Mouse (Mus musculus) CD8-positive naive resting alpha-beta T cell, adult 2 months (primary cell): ENCODE data around the gene Hist1h2bf.
"Not testable (repeated sequence)": the region's sequence is repeated elsewhere in the genome, so short reads cannot be mapped to it uniquely, and the experiment has no call there.

Experiments used
- DNase-seq, 2 experiments: peaks; one replicate each; pipeline ENCODE4 v3.0.0; 2022; ENCODE audit warnings: low read depth in 2 of 2, low spot score in 2 of 2

The Hist1h2bf gene

GRCm38 (mm10) chr13:23571504-23572217 is 2.3 kb downstream of the Hist1h2bf start:
- not testable (repeated sequence) for DNase-seq

GRCm38 (mm10) chr13:23571022-23571503 is 2.9 kb downstream of the Hist1h2bf start, which contains the start of the genes Hist1h2ae and Hist1h2bg:
Gene Hist1h2ae, minus strand, starts transcription at chr13:23571220.
Gene Hist1h2bg, plus strand, starts transcription at chr13:23571396.
- peak; percentile 48 to 67 for DNase-seq

DNA sequence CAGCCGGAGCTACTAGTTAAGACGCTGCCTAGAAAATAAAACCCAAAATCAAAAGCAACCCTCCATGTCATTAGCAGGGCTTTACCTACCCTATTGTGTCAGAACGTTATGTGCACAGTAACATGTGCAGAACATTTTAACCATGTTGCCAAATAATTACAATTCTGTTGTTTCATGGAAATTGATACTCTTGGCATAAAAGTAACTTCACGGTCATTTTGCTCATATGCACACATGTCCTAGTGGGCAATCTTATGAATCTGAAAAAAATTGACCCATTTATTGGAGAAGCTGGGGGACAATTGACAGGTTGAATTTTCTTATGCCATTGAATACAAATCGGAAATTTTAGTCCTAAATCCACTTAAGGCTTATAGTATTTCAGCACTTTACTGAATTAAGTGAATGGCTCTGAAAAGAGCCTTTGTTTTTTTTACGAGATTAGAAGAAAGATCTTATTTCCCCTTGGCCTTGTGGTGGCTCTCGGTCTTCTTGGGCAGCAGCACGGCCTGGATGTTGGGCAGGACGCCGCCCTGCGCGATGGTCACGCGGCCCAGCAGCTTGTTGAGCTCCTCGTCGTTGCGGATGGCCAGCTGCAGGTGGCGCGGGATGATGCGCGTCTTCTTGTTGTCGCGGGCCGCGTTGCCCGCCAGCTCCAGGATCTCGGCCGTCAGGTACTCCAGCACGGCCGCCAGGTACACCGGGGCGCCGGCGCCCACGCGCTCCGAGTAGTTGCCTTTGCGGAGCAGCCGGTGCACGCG is 3.6 kb downstream of the Hist1h2bf start:
- DNase-seq = not testable (repeated sequence)

- no peak for DNase-seq
These were observed 9.5 kb downstream of the Hist1h2bf start for GRCm38 (mm10) chr13:23564482-23564881.

DNA sequence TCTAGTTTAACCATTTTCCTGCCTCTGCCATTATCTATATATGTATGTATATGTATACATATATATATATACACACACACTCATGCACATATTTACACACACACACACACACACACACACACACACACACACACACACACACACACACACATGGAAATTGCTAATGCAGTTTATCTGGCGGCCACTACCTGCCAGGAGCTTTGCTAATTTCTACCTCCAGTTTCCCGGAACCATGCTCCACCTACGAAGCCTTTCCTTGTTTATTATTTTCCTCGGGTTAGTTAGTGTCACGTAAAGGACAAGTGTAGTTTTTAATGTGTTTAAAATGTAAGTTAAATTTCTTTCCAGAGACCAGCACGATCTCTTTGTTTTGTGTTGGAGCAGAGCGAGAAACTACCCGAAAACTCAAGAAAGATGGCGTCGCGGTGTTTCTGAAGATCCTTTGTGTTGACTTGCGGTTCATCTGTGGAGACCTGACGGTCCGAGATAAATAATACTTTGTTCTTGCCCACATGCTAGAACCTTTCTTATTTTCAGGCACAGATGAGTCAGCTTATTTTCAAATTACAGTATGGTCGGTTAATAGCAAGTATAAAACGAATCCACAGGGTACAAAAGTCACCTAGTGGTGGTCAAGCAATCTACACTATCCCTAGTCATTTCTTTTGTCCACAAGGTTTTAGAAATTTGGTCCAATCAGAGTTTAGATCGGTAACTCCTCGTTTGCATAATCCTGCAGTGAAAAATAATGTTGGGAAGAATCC is 11.1 kb downstream of the Hist1h2bf start:
- DNase-seq = peak in 1 of 2 experiments; percentile 28

DNA sequence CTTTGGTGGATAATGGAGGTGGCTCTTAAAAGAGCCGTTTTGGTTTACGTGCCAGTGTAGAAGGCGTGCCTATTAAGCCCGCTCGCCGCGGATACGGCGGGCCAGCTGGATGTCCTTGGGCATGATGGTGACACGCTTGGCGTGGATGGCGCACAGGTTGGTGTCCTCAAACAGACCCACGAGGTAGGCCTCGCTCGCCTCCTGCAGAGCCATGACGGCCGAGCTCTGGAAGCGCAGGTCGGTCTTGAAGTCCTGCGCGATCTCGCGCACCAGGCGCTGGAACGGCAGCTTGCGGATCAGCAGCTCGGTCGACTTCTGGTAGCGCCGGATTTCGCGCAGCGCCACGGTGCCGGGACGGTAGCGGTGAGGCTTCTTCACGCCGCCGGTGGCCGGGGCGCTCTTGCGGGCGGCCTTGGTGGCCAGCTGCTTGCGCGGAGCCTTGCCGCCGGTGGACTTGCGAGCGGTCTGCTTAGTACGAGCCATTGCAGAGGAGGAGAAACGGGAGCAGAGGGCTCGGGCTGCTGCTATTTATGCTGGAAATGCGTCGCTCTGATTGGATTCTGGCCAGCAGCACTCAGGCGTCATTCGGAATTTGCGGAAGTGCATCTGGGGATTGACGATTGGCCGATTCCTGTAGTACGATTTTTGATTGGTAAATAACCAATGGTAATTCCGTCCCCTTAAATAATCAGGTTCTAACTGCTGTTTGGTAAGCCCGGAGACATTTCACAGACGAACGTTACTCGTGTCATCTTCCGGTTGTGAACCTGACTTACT is 11.9 kb downstream of the Hist1h2bf start, which contains the start of gene Hist1h3e:
Gene Hist1h3e, minus strand, starts transcription at position 487 of the 777 bp plus-strand sequence.
- peak; percentile 89 to 90 for DNase-seq

DNA sequence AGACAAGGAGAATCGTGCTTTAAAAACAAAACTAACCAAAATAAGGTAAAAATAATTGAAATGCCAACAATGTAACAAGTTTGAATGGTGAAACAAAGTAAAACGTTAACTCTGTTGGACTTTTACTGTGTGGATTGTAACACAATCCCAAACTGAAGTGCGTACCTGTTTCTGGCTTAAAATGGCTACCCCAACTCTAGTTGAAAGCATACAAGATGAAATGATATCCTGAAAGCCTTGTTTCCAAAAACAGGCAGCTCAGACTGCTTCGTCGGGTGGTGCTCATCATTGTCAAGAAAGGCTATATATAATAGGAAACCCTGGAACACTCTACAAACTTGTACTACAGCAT is 12.5 kb downstream of the Hist1h2bf start:
- not testable (repeated sequence) for DNase-seq

GRCm38 (mm10) chr13:23560699-23561098 is 13.3 kb downstream of the Hist1h2bf start:
- DNase-seq = not testable (repeated sequence)

DNA sequence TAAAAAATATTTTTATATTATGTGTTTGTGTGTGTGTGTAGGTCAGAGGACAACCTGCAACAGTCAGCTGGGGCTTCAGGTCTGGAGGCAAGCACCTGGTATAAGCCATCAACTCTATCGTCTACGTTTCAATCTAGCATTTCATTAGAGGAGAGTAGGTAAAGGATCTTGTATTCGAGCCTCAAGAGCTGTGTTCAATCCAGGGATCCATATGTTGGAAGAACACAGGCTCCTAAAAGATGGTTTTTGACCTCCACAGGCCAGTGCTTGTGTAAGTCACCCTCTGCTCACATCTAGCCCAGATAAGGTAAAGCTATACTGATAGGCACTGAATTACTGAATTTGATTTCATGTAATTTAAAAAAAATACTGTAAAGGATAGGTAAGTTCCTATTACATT is 17.1 kb downstream of the Hist1h2bf start:
- no peak for DNase-seq

DNA sequence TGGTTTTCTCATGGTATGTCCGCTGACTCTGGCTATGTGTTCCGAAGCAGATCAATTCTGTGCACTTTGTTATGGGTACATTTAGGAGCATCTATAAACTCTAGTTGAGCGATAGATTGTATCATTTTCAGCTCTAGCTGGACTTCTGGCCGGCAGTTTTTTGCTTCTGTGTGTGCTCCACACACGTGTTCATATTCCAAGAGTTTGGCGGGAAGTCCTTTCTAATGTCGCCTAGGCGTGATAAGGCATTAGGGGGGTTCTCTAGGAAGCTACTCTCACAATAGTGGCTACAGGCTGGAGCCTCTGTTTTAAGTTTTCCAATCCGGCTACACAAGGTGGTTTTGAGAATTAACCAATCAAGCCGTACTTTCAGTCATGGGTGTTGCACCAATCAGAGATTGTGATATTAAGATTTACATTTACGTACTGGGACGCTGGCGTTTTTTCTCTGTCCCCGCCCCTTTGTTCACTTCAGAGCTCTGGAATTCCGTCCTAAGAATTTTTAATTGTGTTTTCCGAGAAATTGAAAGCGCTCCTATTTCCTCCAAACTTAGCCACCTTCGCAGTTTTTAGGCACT is 18.1 kb downstream of the Hist1h2bf start:
- peak; percentile 28 to 57 for DNase-seq

DNA sequence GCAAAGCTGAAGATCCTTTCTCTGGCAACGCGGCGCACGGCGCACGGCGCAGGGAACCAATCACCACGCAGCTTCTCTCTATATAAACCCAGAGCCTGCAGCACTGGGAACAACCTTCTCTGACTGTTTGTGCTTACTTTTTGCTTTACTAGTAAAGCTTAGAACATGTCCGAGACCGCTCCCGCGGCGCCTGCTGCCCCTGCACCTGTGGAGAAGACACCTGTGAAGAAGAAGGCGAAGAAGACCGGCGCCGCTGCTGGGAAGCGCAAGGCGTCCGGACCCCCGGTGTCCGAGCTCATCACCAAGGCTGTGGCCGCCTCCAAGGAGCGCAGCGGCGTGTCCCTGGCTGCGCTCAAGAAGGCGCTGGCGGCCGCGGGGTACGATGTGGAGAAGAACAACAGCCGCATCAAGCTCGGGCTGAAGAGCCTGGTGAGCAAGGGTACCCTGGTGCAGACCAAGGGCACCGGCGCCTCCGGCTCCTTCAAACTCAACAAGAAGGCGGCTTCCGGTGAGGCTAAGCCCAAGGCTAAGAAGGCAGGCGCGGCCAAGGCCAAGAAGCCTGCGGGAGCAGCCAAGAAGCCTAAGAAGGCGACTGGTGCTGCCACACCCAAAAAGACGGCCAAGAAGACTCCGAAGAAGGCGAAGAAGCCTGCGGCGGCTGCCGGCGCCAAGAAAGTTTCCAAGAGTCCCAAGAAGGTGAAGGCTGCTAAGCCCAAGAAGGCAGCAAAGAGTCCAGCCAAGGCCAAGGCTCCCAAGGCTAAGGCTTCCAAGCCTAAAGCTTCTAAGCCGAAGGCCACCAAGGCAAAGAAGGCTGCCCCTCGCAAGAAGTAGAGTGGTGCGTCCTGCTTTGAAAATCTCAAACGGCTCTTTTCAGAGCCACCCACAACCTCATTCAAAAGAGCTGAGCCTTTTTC is 18.8 kb downstream of the Hist1h2bf start:
- DNase-seq = peak; percentile 30 to 57

- no peak for DNase-seq
These were observed 19.6 kb downstream of the Hist1h2bf start for GRCm38 (mm10) chr13:23554393-23554792.

DNA sequence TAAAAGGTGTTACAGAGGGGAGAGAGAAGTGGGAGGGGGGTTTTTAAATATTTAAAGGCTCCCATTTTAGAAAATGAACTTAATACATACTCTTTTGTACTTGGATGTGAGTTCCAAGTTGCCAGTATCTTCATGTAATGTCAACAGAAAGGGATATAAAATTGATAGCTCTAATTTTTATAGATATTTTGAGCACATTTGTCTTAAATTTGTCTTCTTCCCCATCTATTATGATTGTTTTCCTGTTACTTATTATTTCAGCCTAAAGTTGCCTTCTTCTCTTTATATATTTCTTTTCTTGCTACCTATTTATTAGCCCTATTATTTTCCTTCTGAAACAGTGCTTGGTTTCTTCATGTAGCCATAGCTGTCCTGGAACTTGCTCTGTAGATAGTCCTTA is 21.0 kb downstream of the Hist1h2bf start, which contains the start of gene Hist1h1d:
Gene Hist1h1d, plus strand, starts transcription at position 301 of the 400 bp plus-strand sequence.
- no peak for DNase-seq

GRCm38 (mm10) chr13:23551931-23552914 is 21.8 kb downstream of the Hist1h2bf start:
- no peak for DNase-seq

DNA sequence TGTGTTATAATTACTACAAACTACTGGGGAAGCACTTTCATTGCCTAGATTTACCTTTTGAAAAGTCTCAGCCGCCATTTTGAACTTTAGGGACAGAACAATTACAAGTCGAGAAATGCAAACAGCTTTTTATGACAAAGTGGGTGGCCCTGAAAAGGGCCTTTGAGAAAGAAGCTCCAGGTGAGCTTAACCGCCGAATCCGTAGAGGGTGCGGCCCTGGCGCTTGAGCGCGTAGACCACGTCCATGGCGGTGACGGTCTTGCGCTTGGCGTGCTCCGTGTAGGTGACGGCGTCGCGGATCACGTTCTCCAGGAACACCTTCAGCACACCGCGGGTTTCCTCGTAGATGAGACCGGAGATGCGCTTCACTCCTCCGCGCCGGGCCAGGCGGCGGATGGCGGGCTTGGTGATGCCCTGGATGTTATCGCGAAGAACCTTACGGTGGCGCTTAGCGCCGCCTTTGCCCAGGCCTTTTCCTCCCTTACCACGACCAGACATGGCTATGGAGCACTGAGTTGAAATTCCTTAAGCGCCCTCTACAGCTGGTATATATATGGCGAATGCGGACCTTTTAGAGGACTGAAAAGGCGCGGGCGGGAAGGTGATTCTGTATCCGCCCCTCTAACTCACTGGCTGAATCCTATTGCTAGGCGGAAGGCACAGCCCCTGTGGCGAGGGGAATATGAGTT is 22.7 kb downstream of the Hist1h2bf start, which contains the start of gene Hist1h4f:
Gene Hist1h4f, minus strand, starts transcription at position 503 of the 689 bp plus-strand sequence.
- DNase-seq = peak; percentile 61 to 81

GRCm38 (mm10) chr13:23550761-23551145 is 23.2 kb downstream of the Hist1h2bf start:
- DNase-seq = no peak

- DNase-seq = no peak
These were observed 27.3 kb downstream of the Hist1h2bf start for GRCm38 (mm10) chr13:23546694-23547093.
